Mouse (Mus musculus) gastrocnemius, postnatal 4 days (tissue): ENCODE results near the gene Prkd1. TPM values are rescaled to one million over a fixed set of nuclear protein-coding genes. Genes with fewer than 3 reads are reported as not detected.
"Not testable (repeated sequence)": the region's sequence is repeated elsewhere in the genome, so short reads cannot be mapped to it uniquely, and the experiment has no call there.

Experiments used
- DNase-seq, 2 experiments: peaks; one replicate each; pipeline ENCODE4 v3.0.0; 2021 to 2022; ENCODE audit warnings: low spot score in 2 of 2, mixed read lengths in 2 of 2
- long read RNA-seq, 2 experiments: library from polyadenylated mRNA; stranded (forward); transcript quantifications; one replicate each; pipeline ENCODE4 v2.0.0; 2021
- total RNA-seq, 2 experiments: library from RNA; stranded (reverse); gene quantifications; 2 replicates each; pipeline ENCODE4 v1.2.3; 2021

Gene Prkd1
- 10 to 100 TPM; 10.4 to 10.9 TPM for total RNA-seq
- long read RNA-seq, experiment 1, transcript Prkd1-201 (19 exons, 3,653 nt): major isoform, 9 of 18 reads
- long read RNA-seq, experiment 1, partial matches to known transcripts: 0 of 18 reads
- long read RNA-seq, experiment 1, other reads (novel, unspliced or antisense): 9 of 18 reads
- long read RNA-seq, experiment 2, transcript Prkd1-201 (19 exons, 3,653 nt): major isoform, 12 of 20 reads
- long read RNA-seq, experiment 2, partial matches to known transcripts: 0 of 20 reads
- long read RNA-seq, experiment 2, other reads (novel, unspliced or antisense): 8 of 20 reads

DNA sequence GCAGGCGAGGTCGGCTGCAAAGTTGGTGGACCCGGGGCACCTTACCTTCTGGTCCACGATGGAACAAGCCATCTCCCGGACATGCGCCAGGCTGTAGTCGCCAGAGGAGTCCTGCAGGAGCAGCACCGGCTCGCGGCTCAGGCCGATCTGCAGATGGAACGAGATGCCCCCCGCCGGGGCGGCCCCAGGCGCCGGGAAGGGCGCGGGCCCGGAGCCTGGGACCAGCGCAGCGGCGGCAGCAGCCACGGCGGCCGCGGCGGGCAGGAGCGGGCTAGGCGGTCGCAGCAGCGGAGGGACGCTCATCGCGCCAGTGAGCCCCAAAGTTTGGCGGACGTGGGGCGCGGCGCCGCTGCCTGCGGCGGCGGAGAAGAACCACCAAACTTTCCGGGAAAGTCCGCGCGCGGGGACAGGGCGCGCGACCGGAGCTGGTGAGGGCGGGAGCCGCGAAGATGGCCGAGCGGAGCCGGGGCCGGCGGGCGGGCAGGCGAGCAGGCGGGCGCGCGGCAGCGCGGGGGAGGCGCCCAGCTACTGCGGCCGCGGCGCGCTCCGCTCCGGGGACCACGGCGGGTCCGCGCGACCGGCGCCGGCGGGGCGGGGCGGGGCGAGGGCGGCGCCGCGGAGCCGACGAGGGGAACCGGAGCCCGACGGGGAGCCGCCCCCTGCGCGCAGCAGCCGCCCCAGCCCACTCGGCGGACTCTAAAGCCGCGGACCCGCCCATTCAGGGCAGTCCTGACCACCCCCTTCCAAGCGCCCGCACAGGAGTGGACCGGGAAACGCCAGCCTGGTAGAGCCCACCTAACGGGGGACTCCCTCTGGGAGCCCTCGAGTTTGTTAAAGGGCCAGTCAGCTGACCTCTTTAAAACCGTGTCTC is at the start of gene Prkd1:
Gene Prkd1 (minus strand): TSS at position 428 of the 871 bp plus-strand sequence.
- peak; percentile 50 to 62 for DNase-seq

DNA sequence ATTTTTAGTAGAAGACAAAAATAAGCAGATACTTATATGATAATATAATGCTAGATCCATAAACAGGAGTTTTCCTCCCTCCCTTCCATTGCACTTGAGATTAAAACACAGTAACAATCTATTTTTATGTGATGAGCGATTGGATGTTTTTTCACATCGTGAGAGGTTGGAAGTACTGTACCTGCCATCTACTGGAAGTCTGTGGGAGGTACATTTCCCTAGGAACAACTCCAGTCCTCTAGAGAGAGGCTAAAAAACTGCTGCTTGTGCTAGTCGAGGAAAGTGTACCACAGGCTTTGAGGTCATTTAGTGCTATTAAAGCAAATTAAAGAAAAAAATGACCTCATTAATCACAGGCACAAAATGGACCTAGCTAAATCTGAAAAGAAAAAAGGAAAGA is 48.6 kb upstream of the Prkd1 start:
- DNase-seq: no peak

DNA sequence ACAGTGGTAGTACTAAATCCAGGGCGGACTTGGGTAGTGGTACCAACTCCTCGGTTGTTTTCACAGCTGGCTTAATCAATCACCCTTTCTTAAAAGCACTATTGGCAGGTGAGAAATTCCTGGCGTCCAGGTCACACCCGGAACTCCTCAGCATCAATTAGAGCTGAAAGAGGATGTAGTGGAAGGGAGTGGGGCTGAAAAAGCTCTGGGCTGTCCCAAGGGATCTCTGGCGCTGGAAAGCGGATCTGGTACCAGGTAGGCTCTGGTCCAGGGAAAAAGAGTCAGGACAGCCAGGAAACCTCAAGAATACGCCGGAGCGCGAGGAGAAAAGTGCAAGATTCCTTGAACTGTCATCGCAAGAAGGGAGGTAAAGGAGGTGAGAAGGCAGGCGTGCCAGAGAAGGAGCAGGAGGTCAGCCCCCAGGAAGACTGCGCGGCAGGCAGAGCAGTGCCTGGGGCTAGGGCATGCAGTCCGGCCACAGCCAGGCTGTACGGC is 675 bp downstream of the Prkd1 start:
- DNase-seq: peak in 1 of 2 experiments; percentile 23

- no peak for DNase-seq
Measured at GRCm38 (mm10) chr12:50646857-50647256, 2.0 kb downstream of the Prkd1 start.

DNA sequence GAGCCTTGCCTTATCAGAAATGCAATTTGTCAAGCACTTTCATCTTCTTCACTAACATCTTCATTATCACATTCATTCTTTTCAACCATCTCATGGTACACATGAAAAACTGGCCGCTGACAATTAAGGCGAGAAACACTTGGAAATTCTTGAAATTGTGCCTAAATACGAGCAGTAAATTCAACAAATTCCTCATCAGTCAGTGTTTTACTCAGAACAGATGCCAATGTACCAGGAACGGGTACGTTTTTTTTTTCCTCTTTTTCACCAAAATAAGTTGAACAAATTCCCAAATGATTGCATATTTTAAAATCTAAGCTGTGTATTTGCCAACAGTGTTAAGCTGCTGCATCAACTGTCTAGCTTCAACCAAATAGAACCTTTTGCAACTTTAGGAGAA is 6.2 kb downstream of the Prkd1 start:
- DNase-seq: no peak

DNA sequence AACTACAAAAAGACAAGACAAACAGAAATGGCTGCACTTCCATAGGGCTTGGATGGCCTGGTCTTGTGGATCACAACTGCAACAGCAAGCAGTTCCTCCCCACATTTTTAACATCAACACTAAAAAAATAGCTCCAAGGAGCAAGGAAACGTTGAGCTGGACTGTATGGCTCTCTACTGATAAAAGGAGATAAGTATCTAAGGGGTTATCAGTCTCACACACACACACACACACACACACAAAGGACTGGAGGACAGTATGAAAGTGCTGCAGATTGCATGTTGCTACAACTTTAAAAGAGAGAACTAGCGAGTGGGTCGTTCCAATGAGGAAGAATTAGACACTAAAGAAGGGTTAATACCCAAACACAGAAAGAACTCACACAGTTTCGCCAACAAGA is 8.7 kb downstream of the Prkd1 start:
- DNase-seq: no peak

DNA sequence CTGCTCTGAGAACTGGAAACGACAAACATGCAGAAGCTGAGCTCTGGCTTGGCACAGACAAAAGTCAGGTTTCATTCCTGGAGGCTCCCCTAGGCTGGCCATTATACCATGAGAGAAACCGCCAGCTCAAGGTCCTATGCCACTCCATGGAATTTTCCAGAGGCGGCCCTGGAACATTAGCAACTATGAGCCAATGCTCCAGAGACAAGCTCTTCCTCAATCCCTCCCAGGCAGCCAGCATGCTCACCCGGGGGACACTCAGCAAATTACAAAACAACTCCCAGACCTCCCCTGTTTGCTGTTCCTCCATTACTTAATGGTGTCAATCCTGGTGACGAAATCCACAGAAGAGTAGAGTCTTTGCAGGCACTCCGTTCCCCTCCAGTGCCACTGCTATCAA is 14.5 kb downstream of the Prkd1 start:
- no peak for DNase-seq

DNA sequence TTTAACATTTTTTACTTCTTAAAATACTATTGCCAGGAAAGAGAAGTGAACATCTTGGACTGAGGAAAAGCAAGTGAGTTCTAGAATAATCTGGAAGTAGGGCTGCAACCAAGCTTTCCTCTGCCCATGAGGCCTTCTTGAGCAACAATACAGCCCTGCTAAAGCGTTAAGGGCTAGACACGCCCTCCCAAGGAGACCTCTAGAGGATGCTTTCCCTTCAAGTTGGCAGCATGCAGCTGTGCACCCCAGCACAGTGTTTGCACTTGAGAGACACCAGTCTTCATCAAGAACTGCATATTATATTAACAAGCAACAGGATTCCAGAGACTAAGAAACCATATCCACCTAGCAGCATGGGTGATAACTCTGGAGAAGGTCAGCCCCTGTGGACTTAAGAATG is 22.8 kb downstream of the Prkd1 start:
- not testable (repeated sequence) for DNase-seq

- no peak for DNase-seq
Measured at GRCm38 (mm10) chr12:50624175-50624574, 24.7 kb downstream of the Prkd1 start.

- no peak for DNase-seq
Measured at GRCm38 (mm10) chr12:50615852-50616251, 33.0 kb downstream of the Prkd1 start.

GRCm38 (mm10) chr12:50614341-50614740 is 34.6 kb downstream of the Prkd1 start:
- DNase-seq: no peak

DNA sequence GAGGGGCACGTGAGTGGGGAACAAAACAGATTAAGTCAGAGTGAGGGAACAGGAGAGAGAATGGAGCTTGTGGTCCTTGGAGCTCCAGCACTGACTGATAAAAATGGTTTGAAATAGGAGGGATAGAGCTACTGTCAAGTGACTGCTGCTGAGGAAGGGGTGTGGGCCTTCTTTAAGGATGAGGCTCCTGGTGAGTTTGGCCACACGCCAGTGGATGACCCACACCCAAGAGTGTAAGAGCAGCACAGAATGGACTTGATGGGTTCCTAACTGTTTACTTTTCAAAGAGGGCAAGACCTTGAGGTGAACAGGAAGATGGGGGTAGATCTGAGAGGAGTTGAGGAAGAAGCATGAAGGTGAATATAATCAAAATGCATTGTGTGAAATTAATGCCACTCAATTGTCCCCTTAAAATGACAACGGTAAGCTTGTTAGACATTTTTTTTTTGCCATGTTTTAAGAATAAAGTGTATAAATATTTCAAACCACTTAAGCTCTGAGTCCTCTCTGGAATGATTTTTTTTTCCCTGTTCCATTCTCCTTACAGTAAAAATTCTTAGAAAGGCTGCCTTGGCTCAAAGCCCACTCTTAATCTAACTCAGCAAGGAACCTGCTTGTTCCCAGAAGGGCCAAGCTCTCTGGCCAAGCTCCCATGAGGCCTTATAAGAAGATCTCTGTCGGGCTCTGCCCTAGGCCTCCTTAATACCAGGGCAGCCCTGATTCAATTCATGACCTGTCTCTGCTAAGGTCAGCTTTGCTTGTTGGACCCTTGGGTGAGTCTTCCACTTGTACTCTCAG is 42.0 kb downstream of the Prkd1 start:
- no peak for DNase-seq

DNA sequence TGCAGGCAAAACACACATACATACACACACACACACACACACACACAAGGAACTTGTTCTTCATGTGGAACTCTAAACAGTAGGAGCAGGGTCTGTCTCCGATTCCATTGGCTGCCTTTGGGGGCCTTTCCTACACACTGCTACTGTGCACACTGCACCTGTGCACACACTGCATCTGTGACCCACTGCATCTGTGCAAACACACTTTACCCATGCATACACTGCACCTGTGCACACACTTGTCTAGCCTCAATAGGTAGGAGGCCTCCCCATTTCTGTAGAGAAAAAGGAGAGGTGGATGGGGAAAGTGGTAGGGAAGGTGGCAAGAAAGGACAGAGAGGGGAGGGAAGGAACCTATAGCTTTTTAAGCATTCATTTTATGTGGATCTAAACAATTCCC is 49.5 kb downstream of the Prkd1 start:
- no peak for DNase-seq

GRCm38 (mm10) chr12:50598053-50598988 is 50.6 kb downstream of the Prkd1 start:
- DNase-seq: no peak

DNA sequence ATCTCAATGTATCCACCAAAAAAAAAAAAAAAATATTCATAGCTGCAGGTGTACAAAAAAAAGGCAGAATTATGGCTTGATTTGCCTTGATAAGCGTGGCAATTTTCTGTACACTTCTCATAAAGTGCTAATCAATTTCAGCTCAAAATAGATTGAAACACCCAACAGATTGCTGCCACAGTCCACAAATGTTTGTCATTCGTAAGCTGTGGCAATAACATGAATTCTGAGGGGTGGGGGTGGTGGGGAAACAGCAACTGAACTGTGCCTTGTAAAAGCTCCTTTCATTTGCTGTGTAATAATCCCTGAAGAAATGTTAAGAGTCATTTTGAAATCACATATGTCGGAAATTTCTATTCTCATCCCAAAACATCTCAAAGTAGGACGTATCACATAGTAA is 51.4 kb downstream of the Prkd1 start:
- DNase-seq: no peak

- no peak for DNase-seq
Measured at GRCm38 (mm10) chr12:50595777-50596176, 53.1 kb downstream of the Prkd1 start.

GRCm38 (mm10) chr12:50594506-50594905 is 54.4 kb downstream of the Prkd1 start:
- DNase-seq: no peak

DNA sequence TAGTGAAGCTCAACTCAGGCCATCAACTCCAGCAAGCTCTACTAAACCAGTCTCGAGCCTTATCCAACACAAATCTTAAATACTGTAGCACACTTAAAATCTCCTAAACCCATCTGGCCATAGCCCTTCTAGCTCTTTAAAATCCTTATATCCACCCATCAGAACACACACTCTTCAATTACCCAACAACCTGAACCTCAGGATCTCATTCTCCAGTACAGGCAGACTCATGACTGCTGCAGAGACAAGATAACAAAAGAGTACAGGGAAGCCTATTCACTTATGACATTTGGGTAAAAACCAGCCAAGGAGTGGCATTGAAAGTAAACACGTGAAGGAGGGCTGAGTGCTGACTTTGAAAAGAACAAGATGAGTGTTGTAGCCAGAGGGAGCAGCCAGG is 55.4 kb downstream of the Prkd1 start:
- DNase-seq: no peak

DNA sequence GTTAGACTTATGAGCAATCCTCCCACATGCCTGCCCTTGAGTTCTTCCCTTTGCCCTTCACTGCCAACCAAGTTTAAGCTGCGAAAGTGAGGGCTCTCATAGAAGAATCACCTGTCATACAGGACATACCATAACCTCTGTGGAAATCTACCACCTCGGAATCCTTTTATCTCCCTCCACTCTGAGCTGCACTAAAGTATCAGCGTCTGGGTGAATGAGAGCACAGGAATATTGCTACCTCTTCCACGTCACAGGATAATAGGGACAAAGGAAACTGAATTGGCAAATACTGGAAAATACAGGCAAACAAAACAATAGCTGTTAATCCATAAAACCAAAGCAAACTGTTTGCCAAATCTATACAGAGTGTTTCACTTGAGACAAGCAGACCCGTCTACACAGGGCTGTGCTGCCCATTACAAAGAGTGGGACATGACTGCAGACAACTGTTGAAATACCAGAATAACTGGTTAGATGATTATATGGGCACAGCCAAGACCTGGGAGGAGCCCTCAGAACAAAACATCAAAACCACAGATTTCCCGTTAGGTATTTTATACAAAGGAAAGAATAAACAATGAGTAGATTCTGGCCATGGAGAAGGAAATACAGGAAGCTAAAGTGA is 60.6 kb downstream of the Prkd1 start:
- DNase-seq: no peak

GRCm38 (mm10) chr12:50565198-50565597 is 83.7 kb downstream of the Prkd1 start:
- no peak for DNase-seq
